24 mouse cellular contexts compared by ENCODE assay signal in the genomic region with DNA sequence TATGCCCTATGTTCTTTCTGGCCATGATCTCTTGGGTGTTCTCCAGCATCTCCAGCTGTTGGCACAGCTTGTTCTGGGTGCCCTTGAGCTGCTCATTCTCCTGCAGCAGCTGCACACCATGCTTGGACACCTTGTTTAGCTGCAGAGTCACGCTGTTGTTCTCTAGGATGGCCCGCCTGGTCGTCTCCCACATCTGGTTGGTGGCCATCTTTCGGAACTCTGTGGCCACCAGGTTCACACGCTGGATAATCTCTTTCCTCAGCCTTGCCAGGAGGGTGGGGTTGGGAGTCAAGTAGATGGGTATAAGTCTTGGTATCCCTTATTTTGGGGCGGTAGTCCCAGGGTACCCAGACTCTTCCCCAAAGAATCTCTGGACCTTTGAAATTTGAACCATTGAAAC. TPM values are rescaled to one million over a fixed set of nuclear protein-coding genes. Genes with fewer than 3 reads are reported as not detected.
A peak's percentile ranks its signal among the peaks of the same experiment; 100 is the strongest.
DNase-seq lines count a peak whose midpoint lies in the region; ATAC-seq and TF ChIP-seq lines count a peak whose summit lies in the region.
"Had no signal": no experiment of that assay in that cellular context is flagged by ENCODE, and none has a peak within 500 bp of the region (broad histone marks: within the 10 kb centered on the region; RNA-seq: fewer than 3 reads in every experiment).

No protein-coding gene starts in this region.

- no peaks in the 10 kb centered on the region for H3K36me3 ChIP-seq in midbrain, embryonic 11.5 days (ENCODE audit: control insufficient read depth, insufficient read depth, low read length)
- no peaks in the 10 kb centered on the region for H3K36me3 ChIP-seq in midbrain, embryonic 15.5 days (replicated peaks)
- H3K36me3 ChIP-seq in E14TG2a.4 (ENCODE audit: insufficient read depth, low read length): peaks cover 18% of the 10 kb centered on the region

- H3K27me3 ChIP-seq in midbrain, embryonic 11.5 days (ENCODE audit: control insufficient read depth, insufficient read depth, low read length): no peaks in the 10 kb centered on the region
- H3K27me3 ChIP-seq in midbrain, embryonic 15.5 days (replicated peaks): no peaks in the 10 kb centered on the region
- H3K27me3 ChIP-seq in E14TG2a.4 (ENCODE audit: insufficient read depth, low read length): peaks cover 7% of the 10 kb centered on the region; the same call in 1 of the 2 replicates
- H3K27me3 ChIP-seq: CH12.LX, Patski had no signal

- no peaks in the 10 kb centered on the region for H3K9me3 ChIP-seq in midbrain, embryonic 11.5 days (ENCODE audit: control insufficient read depth, low read length)
- no peaks in the 10 kb centered on the region for H3K9me3 ChIP-seq in midbrain, embryonic 15.5 days
- no peaks in the 10 kb centered on the region for H3K9me3 ChIP-seq in E14TG2a.4 (ENCODE audit: low read length)
- H3K9me3 ChIP-seq: G1E had no signal

- 0 out of 2 replicates have a peak, but pooled peaks have one; percentile 4 for TF ChIP-seq POLR2A in embryonic fibroblast, embryonic 13.5 days (IDR thresholded peaks at IDR 0.05; ENCODE audit: low read depth, low read length)

- no peak overlapping the region for H3K4me2 ChIP-seq in midbrain, embryonic 11.5 days
- no peak overlapping the region for H3K4me2 ChIP-seq in midbrain, embryonic 15.5 days

- H3K9ac ChIP-seq in midbrain, embryonic 11.5 days (ENCODE audit: low read length): no peak overlapping the region
- no peak overlapping the region for H3K9ac ChIP-seq in midbrain, embryonic 15.5 days

- peak; percentile 88 for DNase-seq in heart, adult 11 months
- no peak for DNase-seq in heart, adult 8-10 months (ENCODE audit: low spot score)
- peak; percentile 56 for DNase-seq in midbrain, embryonic 11.5 days (ENCODE audit: low spot score, missing footprints)
- DNase-seq in left cerebral cortex, postnatal 4 days: no peak
- DNase-seq in embryo, embryonic 10 days (ENCODE audit: low spot score): no peak
- DNase-seq: adrenal gland, adult 8-10 months had no signal

- H3K4me3 ChIP-seq in midbrain, embryonic 11.5 days (ENCODE audit: low read depth, low read length): no peak overlapping the region
- H3K4me3 ChIP-seq in midbrain, embryonic 15.5 days: no peak overlapping the region
- 0 out of 2 replicates have a peak overlapping the region, but pooled peaks have one; percentile 3 for H3K4me3 ChIP-seq in E14TG2a.4 (replicated peaks; ENCODE audit: low read length)
- H3K4me3 ChIP-seq in embryonic fibroblast, embryonic 13.5 days (ENCODE audit: insufficient read depth, low read length): no peak overlapping the region

- TF ChIP-seq CTCF in E14TG2a.4 (conservative IDR thresholded peaks at IDR 0.05; ENCODE audit: low read length): no peak
- no peak for TF ChIP-seq CTCF in embryonic fibroblast, embryonic 13.5 days (IDR thresholded peaks at IDR 0.05; ENCODE audit: borderline replicate concordance, insufficient read depth, low read length)

- no peak overlapping the region for H3K27ac ChIP-seq in midbrain, embryonic 11.5 days (ENCODE audit: low read depth, low read length)
- no peak overlapping the region for H3K27ac ChIP-seq in midbrain, embryonic 15.5 days
- no peak overlapping the region for H3K27ac ChIP-seq in embryonic fibroblast, embryonic 13.5 days (ENCODE audit: insufficient read depth, low read length)

- no peak for ATAC-seq in midbrain, embryonic 11.5 days (ENCODE audit: low FRiP score)
- ATAC-seq in midbrain, embryonic 15.5 days (replicated peaks): no peak
- ATAC-seq: activated CD4-positive, CD25-positive, alpha-beta regulatory T cell, adult 4 months; CD4-positive, CD25-positive, alpha-beta regulatory T cell, adult 4 months; Patski had no signal

- H3K4me1 ChIP-seq in midbrain, embryonic 11.5 days (ENCODE audit: control insufficient read depth, insufficient read depth, low read length): peaks cover 12% of the 10 kb centered on the region; the same call in 1 of the 2 replicates
- peaks cover 15% of the 10 kb centered on the region for H3K4me1 ChIP-seq in midbrain, embryonic 15.5 days
- peaks cover 85% of the 10 kb centered on the region for H3K4me1 ChIP-seq in E14TG2a.4 (replicated peaks; ENCODE audit: low read depth, low read length)
- H3K4me1 ChIP-seq in embryonic fibroblast, embryonic 13.5 days (ENCODE audit: control insufficient read depth, insufficient read depth, low read length): peaks cover 7% of the 10 kb centered on the region

- WGBS in midbrain, embryonic 11.5 days: 90% methylated on average over 6 of the region's 6 CpGs
- 90% methylated on average over 6 of the region's 6 CpGs for WGBS in midbrain, embryonic 15.5 days

- intact Hi-C loops in left cerebral cortex, postnatal 4 days (cut with DNase I): no loop called here

RNA-seq across cellular contexts. Expression of a gene that starts 4.1 kb away (rescaled TPM):
- total RNA-seq in heart, adult 8-10 months (2022): 1 to 10 TPM; 2.7 to 4.0 (median 3.2) TPM
- 3.2 and 3.9 TPM in 2 replicates for polyA plus RNA-seq in midbrain, embryonic 11.5 days (2014; fragmentation: Nextera tagmentation; extraction: Ambion mirVana)
- polyA plus RNA-seq in midbrain, embryonic 15.5 days (2015; fragmentation: Nextera tagmentation; extraction: Ambion mirVana): 5.9 and 6.1 TPM in 2 replicates
- 28.9 and 44.3 TPM in 2 replicates for polyA plus RNA-seq in embryonic fibroblast, embryonic 13.5 days (2011; ENCODE audit: insufficient read length, low read depth, missing spikeins)
- 10 to 100 TPM in 1 of 2 experiments, 1 to 10 TPM in 1; 6.5 to 11.2 TPM for total RNA-seq in left cerebral cortex, postnatal 4 days (2021)

RNA-seq across cellular contexts. Expression of a gene that starts 4.3 kb away (rescaled TPM):
- under 1 TPM in 1 of 4 experiments, not detected in 3; 0.19 TPM for total RNA-seq in heart, adult 8-10 months (2022)
- polyA plus RNA-seq in midbrain, embryonic 11.5 days (2014; fragmentation: Nextera tagmentation; extraction: Ambion mirVana): 0.26 and 0.30 TPM in 2 replicates
- 0.89 and 0.92 TPM in 2 replicates for polyA plus RNA-seq in midbrain, embryonic 15.5 days (2015; fragmentation: Nextera tagmentation; extraction: Ambion mirVana)
- polyA plus RNA-seq in embryonic fibroblast, embryonic 13.5 days (2011; ENCODE audit: insufficient read length, low read depth, missing spikeins): 0.40 and 0.67 TPM in 2 replicates
- under 1 TPM; 0.42 to 0.66 TPM for total RNA-seq in left cerebral cortex, postnatal 4 days (2021)
- total RNA-seq: adrenal gland, postnatal 14 days had no signal

RNA-seq across cellular contexts. Expression of a gene that starts 4.5 kb away (rescaled TPM):
- total RNA-seq in heart, adult 8-10 months (2022): not detected
- 0.08 and 0.28 TPM in 2 replicates for polyA plus RNA-seq in midbrain, embryonic 11.5 days (2014; fragmentation: Nextera tagmentation; extraction: Ambion mirVana)
- 1.0 and 1.2 TPM in 2 replicates for polyA plus RNA-seq in midbrain, embryonic 15.5 days (2015; fragmentation: Nextera tagmentation; extraction: Ambion mirVana)
- not detected in 2 replicates for polyA plus RNA-seq in embryonic fibroblast, embryonic 13.5 days (2011; ENCODE audit: insufficient read length, low read depth, missing spikeins)
- under 1 TPM; 0.34 to 0.58 TPM for total RNA-seq in left cerebral cortex, postnatal 4 days (2021)
- total RNA-seq: adrenal gland, adult 2 months; adrenal gland, adult 8-10 months; adrenal gland, postnatal 10 days; adrenal gland, postnatal 14 days; adrenal gland, postnatal 25 days; adrenal gland, postnatal 36 days; adrenal gland, postnatal 4 days; CH12.LX; ES-E14 had no signal
- polyA plus RNA-seq: activated CD4-positive, CD25-positive, alpha-beta regulatory T cell, adult 4 months; adrenal gland, adult 2 months; G1E had no signal

RNA-seq across cellular contexts. Expression of a gene that starts 22.7 kb away (rescaled TPM):
- total RNA-seq in heart, adult 8-10 months (2022): 10 to 100 TPM in 1 of 4 experiments, 1 to 10 TPM in 3; 7.8 to 10.1 (median 8.2) TPM
- polyA plus RNA-seq in midbrain, embryonic 11.5 days (2014; fragmentation: Nextera tagmentation; extraction: Ambion mirVana): 47.7 and 51.4 TPM in 2 replicates
- 54.1 and 55.9 TPM in 2 replicates for polyA plus RNA-seq in midbrain, embryonic 15.5 days (2015; fragmentation: Nextera tagmentation; extraction: Ambion mirVana)
- 26.1 and 36.6 TPM in 2 replicates for polyA plus RNA-seq in embryonic fibroblast, embryonic 13.5 days (2011; ENCODE audit: insufficient read length, low read depth, missing spikeins)
- 10 to 100 TPM; 29.3 to 30.5 TPM for total RNA-seq in left cerebral cortex, postnatal 4 days (2021)

RNA-seq across cellular contexts. Expression of a gene that starts 38.9 kb away (rescaled TPM):
- total RNA-seq in heart, adult 8-10 months (2022): not detected
- polyA plus RNA-seq in midbrain, embryonic 11.5 days (2014; fragmentation: Nextera tagmentation; extraction: Ambion mirVana): 2.0 and 3.0 TPM in 2 replicates
- 3.4 and 4.1 TPM in 2 replicates for polyA plus RNA-seq in midbrain, embryonic 15.5 days (2015; fragmentation: Nextera tagmentation; extraction: Ambion mirVana)
- not detected in 2 replicates for polyA plus RNA-seq in embryonic fibroblast, embryonic 13.5 days (2011; ENCODE audit: insufficient read length, low read depth, missing spikeins)
- total RNA-seq in left cerebral cortex, postnatal 4 days (2021): 1 to 10 TPM; 3.0 to 3.2 TPM
- total RNA-seq: adrenal gland, adult 18-20 months; adrenal gland, adult 2 months; adrenal gland, adult 8-10 months; adrenal gland, postnatal 14 days; adrenal gland, postnatal 25 days; adrenal gland, postnatal 36 days; CH12.LX; ES-E14; G1E; MEL had no signal
- polyA plus RNA-seq: adrenal gland, adult 2 months; C2C12; G1E; Patski had no signal

Comparison
In these comparisons a context has a peak if more than half of its experiments do, and no peak if none do; other contexts are left out.
1. DNase-seq: peak in heart, adult 11 months (single experiment) and midbrain, embryonic 11.5 days (single experiment); none in heart, adult 8-10 months (single experiment), left cerebral cortex, postnatal 4 days (single experiment) and embryo, embryonic 10 days (single experiment).